Mouse (Mus musculus): Measurements from ENCODE around the gene Gmip. TPM values are rescaled to one million over a fixed set of nuclear protein-coding genes. Genes with fewer than 3 reads are reported as not detected.

Gene Gmip
- total RNA-seq (2022): 1 to 10 TPM; 4.1 to 6.9 (median 4.8) TPM

- peak; percentile 81 for DNase-seq (ENCODE audit: low spot score)
Observed at GRCm38 (mm10) chr8:69808094-69808863, at the start of gene Gmip. Gene Gmip (plus strand): TSS chr8:69808679.

DNA sequence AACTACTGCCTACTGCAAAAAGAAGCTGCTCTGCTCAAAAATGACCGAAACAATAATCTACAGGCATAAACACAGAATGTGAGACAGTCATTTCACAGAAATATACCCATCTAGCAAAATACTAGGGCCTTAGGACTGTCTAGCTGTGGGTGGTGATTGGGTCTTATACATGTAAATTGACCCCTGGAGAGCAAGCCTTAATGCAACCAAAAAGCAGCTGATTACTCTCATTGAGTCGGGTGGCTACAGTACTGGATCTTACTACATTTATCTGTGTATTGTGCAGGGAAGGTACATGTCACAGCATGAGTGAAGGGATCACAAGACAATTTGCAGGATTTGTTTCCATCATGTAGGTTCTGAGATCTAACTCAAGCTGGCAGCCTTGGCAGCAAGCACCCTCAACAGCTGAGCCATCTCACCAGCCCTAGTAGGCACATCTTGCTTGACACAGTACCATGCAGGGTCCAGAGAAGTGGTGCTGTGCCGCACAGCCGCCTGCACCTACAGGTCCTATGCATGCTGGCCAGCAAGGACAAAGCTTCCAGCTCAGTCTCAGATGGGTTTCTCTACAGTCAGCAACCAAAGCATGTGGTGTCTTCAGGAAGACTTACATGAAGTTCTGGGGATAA, 46.5 kb upstream of the Gmip start:
- DNase-seq (ENCODE audit: low spot score): no peak

DNA sequence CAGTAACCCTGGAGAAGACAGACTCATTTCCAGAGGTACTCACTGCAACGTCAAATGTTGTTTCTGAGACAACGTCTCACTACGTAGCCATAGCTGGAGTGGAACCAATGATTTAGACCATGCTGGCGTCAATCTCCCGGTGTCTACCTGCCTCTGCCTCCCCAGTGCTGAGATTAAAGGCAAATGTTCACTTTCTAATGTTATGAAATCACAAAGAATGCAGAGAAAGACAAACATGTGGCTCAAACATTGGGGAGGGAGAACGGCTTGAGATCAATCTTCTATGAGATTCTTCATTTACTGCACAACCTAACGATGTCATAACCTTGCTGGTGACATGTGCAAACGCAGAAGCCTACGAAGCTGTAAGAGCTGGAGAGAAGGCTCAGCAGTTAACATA, 37.3 kb upstream of the Gmip start:
- no peak for DNase-seq (ENCODE audit: low spot score)

GRCm38 (mm10) chr8:69772106-69772505, 36.4 kb upstream of the Gmip start:
- no peak for DNase-seq (ENCODE audit: low spot score)

DNA sequence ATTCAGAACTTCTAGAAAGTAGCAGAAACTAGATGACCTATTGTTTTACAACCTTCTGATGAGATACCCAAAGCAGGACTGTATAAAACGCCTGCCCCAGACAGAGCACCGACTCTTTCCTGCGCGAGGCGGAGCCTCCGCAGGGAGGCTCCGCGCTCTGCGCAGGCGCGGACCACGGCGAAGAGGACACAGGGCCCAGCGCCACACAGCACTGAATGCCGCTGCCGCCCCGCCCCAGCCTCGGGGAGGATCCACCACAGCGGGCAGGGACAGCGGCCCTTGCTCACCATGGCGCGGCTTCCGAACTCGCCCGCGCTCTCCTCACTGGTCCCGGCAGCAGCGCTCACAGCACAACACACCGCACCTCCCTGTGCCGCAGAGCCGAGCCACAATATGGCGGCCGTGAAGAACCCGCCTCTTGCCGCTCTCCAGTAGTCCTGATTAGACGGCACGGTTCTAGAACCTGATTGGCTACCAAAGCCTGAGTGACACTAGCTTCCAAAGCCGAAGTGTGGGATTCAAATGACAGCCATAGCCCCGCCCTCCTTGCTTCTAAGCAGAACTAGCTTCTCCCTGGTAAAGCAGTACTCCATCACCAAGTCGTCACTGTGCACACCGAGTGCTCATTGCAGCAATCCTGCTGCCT, 33.9 kb upstream of the Gmip start, which contains the start of gene Gm20422:
Gene Gm20422 (minus strand): TSS at position 384 of the 646 bp plus-strand sequence.
- peak; percentile 91 for DNase-seq (ENCODE audit: low spot score)

DNA sequence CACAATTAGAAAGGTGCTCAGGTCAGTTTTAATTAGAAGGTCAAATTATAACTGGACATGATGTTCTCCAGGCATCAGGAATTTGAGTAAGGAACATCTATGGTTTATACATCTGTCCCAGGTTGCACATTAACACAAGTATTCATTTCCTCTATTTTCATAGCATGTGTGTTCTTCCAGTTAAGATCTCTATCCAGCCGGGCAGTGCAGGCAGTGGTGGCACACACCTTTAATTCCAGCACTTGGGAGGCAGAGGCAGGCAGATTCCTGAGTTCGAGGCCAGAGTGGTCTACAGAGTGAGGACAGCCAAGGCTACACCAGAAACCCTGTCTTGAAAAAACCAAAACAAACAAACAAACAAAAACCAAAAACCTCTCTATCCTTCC, 33.3 kb upstream of the Gmip start:
- no peak for DNase-seq (ENCODE audit: low spot score)

DNA sequence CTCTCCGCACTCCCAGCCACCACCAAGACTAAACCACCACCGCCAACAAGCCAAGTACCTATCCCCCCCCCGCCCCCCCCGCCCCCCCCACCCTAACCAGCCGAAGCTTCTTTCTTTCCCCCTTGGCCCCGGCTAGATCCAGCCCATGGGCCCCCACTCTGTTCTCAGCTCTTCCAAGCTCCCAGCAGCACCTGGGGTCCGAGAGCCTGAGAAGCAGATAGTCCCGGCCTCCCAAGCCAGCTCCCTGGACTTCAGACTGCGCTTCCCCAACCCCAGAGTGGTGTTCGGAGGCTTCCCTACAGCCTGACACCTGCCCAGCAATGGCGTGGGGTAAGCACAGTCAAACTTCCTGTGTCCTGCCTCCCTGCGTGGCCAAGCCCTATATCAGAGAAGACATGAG, 31.4 kb upstream of the Gmip start:
- no peak for DNase-seq (ENCODE audit: low spot score)

GRCm38 (mm10) chr8:69789105-69789504, 19.4 kb upstream of the Gmip start:
- no peak for DNase-seq (ENCODE audit: low spot score)

DNA sequence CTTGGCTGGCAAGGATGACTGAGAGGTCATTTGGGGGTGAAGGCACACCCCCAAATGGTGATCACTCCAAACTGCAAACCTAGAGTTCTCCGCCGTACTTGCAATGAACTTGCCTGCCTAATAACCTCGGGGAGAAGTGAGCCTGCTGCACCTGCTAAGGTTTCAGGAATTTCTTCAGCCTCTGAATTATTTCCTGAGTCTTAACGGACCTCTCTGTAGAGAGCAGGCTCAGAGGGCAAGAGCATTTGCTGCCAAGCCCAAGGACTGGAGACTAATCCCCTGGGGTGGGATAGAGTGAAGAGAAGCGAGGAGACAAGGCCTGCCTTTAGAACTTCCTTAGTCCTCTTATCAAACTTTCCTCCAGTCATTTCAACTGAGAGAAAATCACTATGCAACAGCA, 18.7 kb upstream of the Gmip start:
- no peak for DNase-seq (ENCODE audit: low spot score)

GRCm38 (mm10) chr8:69790364-69790763, 18.1 kb upstream of the Gmip start:
- no peak for DNase-seq (ENCODE audit: low spot score)

DNA sequence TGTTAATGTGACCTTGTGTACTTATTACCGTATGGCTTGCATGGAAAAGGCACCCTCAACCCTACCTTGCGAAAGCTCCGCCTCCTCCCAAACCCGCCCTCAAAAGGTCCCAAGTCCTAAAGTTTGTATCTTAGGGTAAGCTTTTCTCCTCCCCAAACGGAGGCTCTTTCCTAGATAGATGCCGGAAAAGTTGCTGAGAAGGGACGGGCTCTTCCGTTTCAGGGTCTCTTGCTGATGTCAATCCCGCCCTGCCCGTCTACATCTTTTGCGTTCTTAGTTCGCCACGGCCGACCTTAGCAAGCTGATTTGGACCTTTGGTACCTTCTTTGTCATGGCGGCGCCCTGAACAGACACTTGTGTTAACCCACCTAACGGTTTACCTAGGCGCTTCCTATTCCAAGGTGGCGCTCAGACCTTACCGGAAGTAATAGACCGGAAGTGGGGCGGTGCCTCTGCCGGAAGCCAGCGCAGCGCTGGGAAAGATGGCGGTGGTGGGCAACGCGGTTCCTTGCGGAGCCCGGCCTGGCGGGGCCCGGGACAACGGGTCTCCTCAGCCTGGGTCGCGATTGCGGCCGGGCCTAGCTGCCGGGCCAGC, 17.6 kb upstream of the Gmip start, which contains the start of the genes Atp13a1 and Zfp866:
Gene Atp13a1 (plus strand): TSS at position 391 of the 595 bp plus-strand sequence.
Gene Zfp866 (minus strand): TSS at position 406 of the 595 bp plus-strand sequence.
- DNase-seq (ENCODE audit: low spot score): peak; percentile 87

- DNase-seq (ENCODE audit: low spot score): no peak
Observed at GRCm38 (mm10) chr8:69791415-69792068, 16.9 kb upstream of the Gmip start.

DNA sequence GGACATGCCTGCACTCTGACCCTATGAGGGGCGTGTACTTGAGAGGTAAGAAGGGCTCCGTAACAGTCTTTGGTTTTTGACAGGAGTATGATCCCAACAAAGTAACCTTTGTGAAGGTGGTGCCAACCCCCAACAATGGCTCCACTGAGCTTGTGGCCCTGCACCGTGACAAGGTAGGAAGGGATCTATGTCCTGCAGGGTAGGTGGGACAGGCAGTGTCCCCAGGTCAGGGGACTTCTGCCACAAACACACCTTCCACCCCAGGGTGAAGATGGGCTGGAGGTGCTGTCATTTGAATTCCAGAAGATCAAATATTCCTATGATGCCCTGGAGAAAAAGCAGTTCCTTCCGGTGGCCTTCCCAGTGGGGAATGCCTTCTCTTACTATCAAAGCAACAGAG, 14.8 kb upstream of the Gmip start:
- DNase-seq (ENCODE audit: low spot score): no peak

DNA sequence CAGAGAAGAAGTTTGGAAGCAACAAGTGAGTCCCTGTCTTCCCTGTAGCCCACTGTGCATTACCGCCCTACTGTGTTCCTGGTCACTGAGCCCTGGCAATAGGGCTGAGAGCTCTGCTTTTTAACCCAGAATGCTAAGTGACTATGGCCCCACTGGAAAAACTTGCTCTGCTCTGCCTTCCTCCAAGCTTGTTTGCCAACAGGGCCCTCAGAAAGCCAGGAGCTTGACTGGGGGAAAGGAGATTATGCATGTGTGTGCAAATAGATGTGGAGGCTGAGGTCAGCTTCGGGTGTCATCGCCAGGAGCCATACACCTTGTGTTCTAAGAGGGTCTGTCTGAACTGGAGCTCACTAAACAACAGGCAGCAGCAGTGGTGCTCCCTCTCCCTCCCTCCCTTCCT, 14.4 kb upstream of the Gmip start:
- no peak for DNase-seq (ENCODE audit: low spot score)

- no peak for DNase-seq (ENCODE audit: low spot score)
Observed at GRCm38 (mm10) chr8:69794901-69795300, 13.6 kb upstream of the Gmip start.

DNA sequence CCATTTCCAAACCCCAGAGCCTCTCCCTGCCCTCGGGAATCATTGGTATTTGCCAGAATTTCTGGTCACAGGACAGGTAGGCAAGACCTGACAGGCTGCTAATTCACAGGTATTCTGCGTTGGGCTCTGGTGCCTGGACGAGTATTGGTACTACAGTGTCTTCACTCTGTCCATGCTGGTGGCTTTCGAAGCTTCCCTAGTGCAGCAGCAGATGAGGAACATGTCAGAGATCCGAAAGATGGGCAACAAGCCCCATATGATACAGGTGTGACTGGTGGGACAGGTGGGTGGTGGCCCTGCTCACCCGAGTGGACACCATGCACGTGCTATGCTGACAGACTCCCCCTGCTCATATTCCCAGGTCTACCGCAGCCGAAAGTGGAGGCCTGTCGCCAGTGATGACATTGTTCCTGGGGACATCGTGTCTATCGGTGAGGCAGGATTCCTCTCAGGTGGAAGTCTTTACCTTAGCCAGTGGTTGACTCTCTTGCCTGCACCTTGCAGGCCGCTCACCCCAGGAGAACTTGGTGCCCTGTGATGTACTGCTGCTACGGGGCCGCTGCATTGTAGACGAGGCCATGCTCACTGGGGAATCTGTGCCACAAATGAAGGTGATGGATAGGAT, 11.6 kb upstream of the Gmip start:
- DNase-seq (ENCODE audit: low spot score): no peak

DNA sequence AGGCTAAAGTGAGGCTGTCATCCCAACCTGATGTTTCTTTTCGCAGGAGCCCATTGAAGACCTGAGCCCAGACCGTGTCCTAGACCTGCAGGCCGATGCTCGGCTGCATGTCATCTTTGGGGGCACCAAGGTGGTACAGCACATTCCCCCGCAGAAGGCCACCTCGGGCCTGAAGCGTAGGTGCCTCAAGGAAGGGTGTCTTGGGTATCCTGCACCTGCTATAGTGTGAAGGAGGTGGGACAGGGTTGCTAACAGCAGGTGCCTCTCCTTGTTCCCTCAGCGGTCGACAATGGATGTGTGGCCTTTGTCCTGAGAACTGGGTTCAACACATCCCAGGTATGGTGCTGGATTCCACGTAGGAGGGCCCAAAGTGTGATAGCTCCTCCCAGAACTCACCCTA, 10.8 kb upstream of the Gmip start:
- no peak for DNase-seq (ENCODE audit: low spot score)

DNA sequence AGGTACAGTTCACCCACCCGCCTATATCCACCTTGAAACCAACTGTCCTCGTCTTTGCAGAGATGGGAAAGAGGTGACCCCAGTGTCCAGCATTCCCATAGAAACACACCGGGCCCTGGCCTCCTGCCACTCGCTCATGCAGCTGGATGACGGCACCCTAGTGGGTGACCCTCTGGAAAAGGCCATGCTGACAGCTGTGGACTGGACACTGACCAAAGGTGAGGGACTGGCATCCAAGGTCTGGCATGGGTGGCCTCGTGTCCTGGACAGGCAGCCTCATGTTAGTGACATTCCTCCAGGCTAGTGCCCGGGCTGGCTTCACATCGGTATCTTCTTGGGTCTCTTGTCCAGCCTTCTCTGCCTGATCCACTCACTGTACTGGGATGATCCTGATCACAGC, 9.2 kb upstream of the Gmip start:
- no peak for DNase-seq (ENCODE audit: low spot score)

DNA sequence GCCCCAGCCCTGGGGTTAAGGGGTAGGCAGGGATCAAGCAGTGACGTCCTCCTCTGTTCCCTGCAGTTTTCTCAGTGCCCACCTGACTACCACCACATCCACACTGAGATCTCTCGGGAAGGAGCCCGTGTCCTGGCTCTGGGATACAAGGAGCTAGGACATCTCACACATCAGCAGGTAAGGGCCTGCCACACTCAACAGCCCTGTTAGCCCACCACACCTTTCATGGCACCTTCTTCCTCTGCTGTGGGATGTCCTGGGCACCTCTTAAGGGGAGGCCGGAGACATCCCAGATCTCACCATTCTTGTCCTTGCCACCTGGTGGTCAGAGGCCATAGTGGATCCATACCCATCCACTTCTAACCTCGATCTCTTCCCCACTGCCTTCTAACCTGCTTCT, 8.5 kb upstream of the Gmip start:
- DNase-seq (ENCODE audit: low spot score): no peak

- no peak for DNase-seq (ENCODE audit: low spot score)
Observed at GRCm38 (mm10) chr8:69801796-69802195, 6.7 kb upstream of the Gmip start.

DNA sequence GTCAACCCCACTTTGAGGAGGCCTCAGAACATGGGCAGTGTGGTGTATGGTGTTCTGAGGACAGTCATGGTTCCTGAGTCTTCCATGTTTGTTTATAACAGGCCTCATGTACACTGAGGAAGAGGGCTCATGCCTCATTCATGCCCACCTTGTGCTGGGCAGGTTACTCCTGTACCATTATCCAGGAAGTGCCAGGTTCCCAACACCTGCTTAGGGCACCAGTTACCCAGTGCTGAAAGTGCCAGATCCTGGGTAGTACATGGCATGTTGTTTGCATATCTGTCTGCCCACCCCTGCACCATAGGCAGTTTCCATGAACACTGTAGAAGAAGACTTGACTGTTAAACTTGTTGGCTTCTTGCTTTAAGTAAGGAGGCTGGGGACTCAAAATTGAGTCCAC, 6.3 kb upstream of the Gmip start:
- no peak for DNase-seq (ENCODE audit: low spot score)
